Mouse (Mus musculus) liver, embryonic 14.5 days (tissue): ENCODE measurements around the gene Ttc29. TPM values are rescaled to one million over a fixed set of nuclear protein-coding genes. Genes with fewer than 3 reads are reported as not detected.

ENCODE experiments used
- ATAC-seq: fragments of 200-750 bp; cut with Nextera tagmentation; 2 replicates; pipeline ENCODE4 v1.8.0; 2017; ENCODE audit warnings: moderate number of reproducible peaks, mild to moderate bottlenecking, moderate library complexity; ENCODE audit not compliant: insufficient read depth
- DNase-seq, 3 experiments: peaks; one replicate each; pipeline ENCODE4 v3.0.0-alpha.2; 2012 to 2013; ENCODE audit warnings: low read depth in 3 of 3, low spot score in 3 of 3
- H3K27ac ChIP-seq: fragments of 300-500 bp; sonication (generic); 2 replicates; pipeline ENCODE4 v1.5.1; 2014; ENCODE audit warnings: moderate library complexity, mild to moderate bottlenecking, control low read depth, inconsistent platforms
- H3K27me3 ChIP-seq: fragments of 300-500 bp; sonication (generic); 2 replicates; pipeline ENCODE4 v1.6.1; 2014; ENCODE audit warnings: mild to moderate bottlenecking, low read length, moderate library complexity; ENCODE audit not compliant: control insufficient read depth, insufficient read depth
- H3K36me3 ChIP-seq: fragments of 300-500 bp; sonication (generic); replicated peaks from 2 replicates; pipeline ENCODE4 v1.6.1; 2014; ENCODE audit warnings: low read depth; ENCODE audit not compliant: control insufficient read depth, insufficient read depth
- H3K4me1 ChIP-seq, 2 experiments: fragments of 200-500 bp in 1 of 2; fragments of 300-500 bp in 1 of 2; sonication (generic) in 1 of 2; replicated peaks; 2 replicates each; pipeline ENCODE4 v1.6.1; 2012 to 2014; ENCODE audit warnings: antibody characterized with exemption in 1 of 2, inconsistent platforms in 1 of 2, low read length in 1 of 2; ENCODE audit not compliant: control insufficient read depth in 2 of 2, insufficient read depth in 2 of 2
- H3K4me2 ChIP-seq: fragments of 300-500 bp; sonication (generic); 2 replicates; pipeline ENCODE4 v1.6.1; 2014; ENCODE audit warnings: low read depth, mild to moderate bottlenecking, control low read depth, moderate library complexity
- H3K4me3 ChIP-seq, 2 experiments: fragments of 200-500 bp in 1 of 2; fragments of 300-500 bp in 1 of 2; sonication (generic) in 1 of 2; 2 replicates each; pipeline ENCODE4 v1.5.1; 2012 to 2014; ENCODE audit warnings: low read depth in 2 of 2, low read length in 2 of 2, mild to moderate bottlenecking in 2 of 2, control low read depth in 1 of 2, inconsistent platforms in 1 of 2, moderate library complexity in 1 of 2; ENCODE audit not compliant: insufficient read depth in 1 of 2
- H3K9ac ChIP-seq: fragments of 300-500 bp; sonication (generic); replicated peaks from 2 replicates; pipeline ENCODE4 v1.6.1; 2014; ENCODE audit warnings: mild to moderate bottlenecking, control low read depth, moderate library complexity
- H3K9me3 ChIP-seq: fragments of 300-500 bp; sonication (generic); 2 replicates; pipeline ENCODE4 v1.6.1; 2016; ENCODE audit warnings: low read length, mixed read lengths; ENCODE audit not compliant: control insufficient read depth
- CTCF ChIP-seq: IDR thresholded peaks from 2 replicates; pipeline ENCODE4 v1.5.1; 2016; ENCODE audit warnings: antibody characterized with exemption, low read depth, control low read depth
- EP300 ChIP-seq: IDR thresholded peaks from 2 replicates; pipeline ENCODE4 v1.6.1; 2016; ENCODE audit warnings: antibody characterized with exemption, low read depth
- WGBS: fragments of 180-500 bp; shearing (Covaris S2); extraction: QIAGEN DNeasy Blood & Tissue Kit; methylation state at CpG from one replicate; pipeline ENCODE4 v1.1.7; 2014; ENCODE audit not compliant: insufficient replicate concordance; 5-methylcytosine and 5-hydroxymethylcytosine counted together
- polyA plus RNA-seq, 2 experiments: library from polyadenylated mRNA; depleted of rRNA in 1 of 2; stranded (reverse) in 1 of 2; unstranded in 1 of 2; fragments of >200 nt; fragmentation: Nextera tagmentation in 1 of 2; extraction: Ambion mirVana in 1 of 2; gene quantifications; 2 replicates each; pipeline versions ENCODE4 v1.2.1 to v1.2.3; 2012 to 2014

The Ttc29 gene
- polyA plus RNA-seq, 2 experiments, result not detected

DNA sequence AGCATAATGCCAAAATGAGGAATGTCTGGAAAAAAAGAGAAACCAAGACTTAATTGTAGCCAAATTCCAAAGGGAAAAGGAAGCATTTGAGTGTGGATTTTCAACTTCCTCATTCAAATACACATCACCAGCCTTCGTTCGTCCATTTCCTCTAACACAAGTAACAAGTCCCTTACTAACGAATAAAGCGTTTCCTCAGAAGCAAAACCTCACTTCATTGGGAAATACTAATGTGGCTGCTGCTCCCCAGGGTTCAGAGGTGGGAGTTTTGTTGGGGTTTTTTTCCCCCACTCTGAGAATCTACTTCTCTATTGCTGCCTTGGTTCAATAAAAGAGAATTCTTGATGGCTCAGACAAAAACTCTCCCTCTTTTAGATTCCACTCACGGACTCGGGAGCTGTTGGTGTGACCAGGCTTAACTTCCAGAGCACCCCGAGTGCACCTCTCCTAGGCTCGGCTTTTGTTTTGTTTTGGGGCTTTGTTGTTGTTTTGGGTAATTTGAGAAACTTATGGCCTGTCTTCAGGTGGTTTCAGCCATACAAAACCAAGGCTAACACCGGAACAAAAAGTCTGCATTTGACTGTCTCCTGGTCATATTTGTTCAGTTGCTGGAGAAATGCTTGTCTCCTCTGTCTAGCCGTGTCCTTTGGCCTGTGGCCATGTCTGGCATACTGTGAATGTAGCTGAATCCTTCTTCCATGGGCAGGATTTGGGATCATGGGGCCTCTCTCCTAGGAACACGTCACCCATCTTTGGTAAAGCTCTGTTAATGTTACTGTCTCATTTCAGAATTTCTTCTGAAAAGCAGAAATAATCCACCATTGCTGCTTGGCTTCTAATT lies 127.8 kb downstream of the Ttc29 start:
- TF ChIP-seq CTCF (no peak), EP300 (no peak)
- no peaks in the 10 kb centered on the region for H3K36me3 ChIP-seq
- no peak for ATAC-seq
- H3K9me3 ChIP-seq, result no peaks in the 10 kb centered on the region
- H3K4me3 ChIP-seq, result no peak overlapping the region
- 39% methylated on average over 11 of the region's 11 CpGs for WGBS
- H3K27me3 ChIP-seq, result no peaks in the 10 kb centered on the region
- H3K4me1 ChIP-seq, result no peaks in the 10 kb centered on the region
- no peak overlapping the region for H3K9ac ChIP-seq
- H3K4me2 ChIP-seq, result no peak overlapping the region
- no peak for DNase-seq
- no peak overlapping the region for H3K27ac ChIP-seq

- no peak for DNase-seq
- no peak for ATAC-seq
- Histone ChIP-seq H3K9ac (no peak overlapping the region), H3K4me2 (no peak overlapping the region), H3K9me3 (no peaks in the 10 kb centered on the region), H3K4me3 (no peak overlapping the region), H3K27me3 (no peaks in the 10 kb centered on the region), H3K4me1 (no peaks in the 10 kb centered on the region), H3K36me3 (no peaks in the 10 kb centered on the region), H3K27ac (no peak overlapping the region)
- 48% methylated on average over 4 of the region's 4 CpGs for WGBS
- no peak for TF ChIP-seq EP300
- no peak for TF ChIP-seq CTCF
Measured at GRCm38 (mm10) chr8:78342151-78342550, 129.1 kb downstream of the Ttc29 start.

DNA sequence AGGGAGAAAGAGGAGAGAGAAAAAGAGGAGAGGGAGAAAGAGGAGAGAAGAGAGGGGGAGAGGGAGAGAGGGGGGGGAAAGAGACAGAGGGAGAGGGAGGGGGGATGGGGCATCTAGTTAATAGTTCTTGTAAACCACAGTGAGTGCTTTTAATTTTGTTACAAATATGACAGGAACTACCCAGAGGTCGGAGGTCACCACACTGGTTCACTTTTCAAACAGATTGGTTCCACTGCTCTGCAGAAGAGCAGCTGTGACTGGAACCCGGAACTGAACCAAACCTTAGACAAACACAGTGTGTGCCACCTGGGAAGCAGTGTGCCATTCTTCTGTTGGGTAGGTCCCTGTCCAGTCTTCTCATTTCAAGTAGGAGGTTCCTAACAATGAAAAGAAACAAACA lies 130.9 kb downstream of the Ttc29 start:
- no peak for ATAC-seq
- H3K4me1 ChIP-seq, result no peaks in the 10 kb centered on the region
- H3K27ac ChIP-seq, result no peak overlapping the region
- H3K4me2 ChIP-seq, result no peak overlapping the region
- no peaks in the 10 kb centered on the region for H3K27me3 ChIP-seq
- no peaks in the 10 kb centered on the region for H3K36me3 ChIP-seq
- TF ChIP-seq EP300, result no peak
- TF ChIP-seq CTCF, result no peak
- H3K4me3 ChIP-seq, result no peak overlapping the region
- H3K9me3 ChIP-seq, result no peaks in the 10 kb centered on the region
- DNase-seq, result no peak
- 33% methylated on average over 2 of the region's 2 CpGs for WGBS
- no peak overlapping the region for H3K9ac ChIP-seq

GRCm38 (mm10) chr8:78345705-78346104 lies 132.6 kb downstream of the Ttc29 start:
- Histone ChIP-seq H3K4me2 (no peak overlapping the region), H3K27ac (no peak overlapping the region), H3K9me3 (no peaks in the 10 kb centered on the region), H3K9ac (no peak overlapping the region), H3K36me3 (no peaks in the 10 kb centered on the region), H3K4me1 (no peaks in the 10 kb centered on the region), H3K4me3 (no peak overlapping the region), H3K27me3 (no peaks in the 10 kb centered on the region)
- WGBS, result 32% methylated on average over 7 of the region's 7 CpGs
- DNase-seq (no peak), ATAC-seq (no peak)
- TF ChIP-seq CTCF, result no peak
- no peak for TF ChIP-seq EP300

- 27% methylated on average over 11 of the region's 11 CpGs for WGBS
- no peak for ATAC-seq
Measured at GRCm38 (mm10) chr8:78346131-78346621, 133.1 kb downstream of the Ttc29 start.

More at GRCm38 (mm10) chr8:78346131-78346621, 133.1 kb downstream of the Ttc29 start:
- no peak overlapping the region for H3K4me2 ChIP-seq
- no peak overlapping the region for H3K27ac ChIP-seq
- H3K9me3 ChIP-seq, result no peaks in the 10 kb centered on the region
- no peaks in the 10 kb centered on the region for H3K36me3 ChIP-seq
- H3K27me3 ChIP-seq, result no peaks in the 10 kb centered on the region
- H3K4me1 ChIP-seq, result no peaks in the 10 kb centered on the region
- no peak for DNase-seq
- H3K9ac ChIP-seq, result no peak overlapping the region
- H3K4me3 ChIP-seq, result no peak overlapping the region
- TF ChIP-seq EP300 (no peak), CTCF (no peak)
